Mouse (Mus musculus) thymus, adult 18-20 months (tissue): ENCODE measurements around the gene Olfr71.

Experiments used
- DNase-seq, 2 experiments: peaks; one replicate each; pipeline ENCODE4 v3.0.0; 2022; ENCODE audit warnings: mixed read lengths in 2 of 2

Olfr71 gene

DNA sequence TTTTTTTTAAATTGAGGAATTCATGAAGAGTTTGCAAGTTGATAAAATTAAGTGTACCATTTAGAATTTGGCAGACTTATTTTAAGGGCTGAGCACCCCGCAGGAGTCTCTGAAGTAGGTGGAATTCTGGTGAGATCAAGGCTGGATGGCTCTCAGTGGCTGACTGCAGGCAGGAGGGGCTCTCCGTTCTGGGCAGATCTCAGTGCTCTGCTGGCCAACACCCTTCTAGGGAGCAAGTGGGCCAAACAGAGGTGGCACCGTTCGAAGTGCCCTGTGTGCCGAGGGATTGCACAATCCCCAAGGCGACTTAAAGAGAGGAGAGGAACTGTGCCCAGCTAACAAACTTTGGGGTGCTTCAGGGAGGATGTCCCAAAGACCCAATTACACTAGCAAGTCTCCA lies at the start of gene Olfr71:
Gene Olfr71 (minus strand): TSS at position 387 of the 400 bp plus-strand sequence.
- no peak for DNase-seq

DNA sequence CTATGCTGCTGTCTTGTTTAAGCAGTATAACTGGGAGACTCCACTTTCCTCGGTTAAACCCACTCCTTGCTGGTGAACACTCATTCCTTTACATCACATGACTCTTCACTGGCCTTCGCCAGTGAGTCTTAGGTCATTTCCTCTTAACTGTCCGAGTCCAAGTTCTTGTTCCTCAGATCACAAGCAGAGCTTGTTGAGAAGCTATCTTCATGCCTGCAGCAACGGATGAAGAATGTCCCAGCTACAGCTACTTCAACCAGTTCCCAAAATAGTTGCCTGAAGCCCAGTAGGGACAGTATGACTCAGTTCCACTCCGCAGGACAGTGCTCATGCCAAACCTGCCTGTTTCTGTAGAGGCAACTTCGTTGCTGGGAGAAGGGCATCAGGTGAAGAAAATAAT lies 47.2 kb upstream of the Olfr71 start:
- DNase-seq, result no peak

DNA sequence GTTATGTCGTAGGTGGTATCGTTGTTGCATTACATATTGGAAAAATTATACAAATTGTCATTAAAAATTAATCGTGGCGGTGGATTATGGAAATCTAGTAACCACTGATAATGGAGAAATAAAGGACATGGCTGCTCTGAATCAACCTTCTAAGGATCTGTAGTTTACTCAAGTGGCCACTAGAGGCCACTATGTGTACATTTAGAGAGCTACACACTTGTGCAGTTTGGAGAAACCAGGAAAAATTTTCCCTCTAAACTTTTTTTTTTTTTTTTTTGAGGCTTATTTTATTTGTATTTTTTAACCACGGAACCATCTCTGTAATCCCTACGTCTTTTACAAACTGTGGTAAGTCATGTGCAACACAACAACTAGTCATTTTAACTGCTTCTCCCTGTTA lies 35.1 kb upstream of the Olfr71 start:
- DNase-seq, result no peak

DNA sequence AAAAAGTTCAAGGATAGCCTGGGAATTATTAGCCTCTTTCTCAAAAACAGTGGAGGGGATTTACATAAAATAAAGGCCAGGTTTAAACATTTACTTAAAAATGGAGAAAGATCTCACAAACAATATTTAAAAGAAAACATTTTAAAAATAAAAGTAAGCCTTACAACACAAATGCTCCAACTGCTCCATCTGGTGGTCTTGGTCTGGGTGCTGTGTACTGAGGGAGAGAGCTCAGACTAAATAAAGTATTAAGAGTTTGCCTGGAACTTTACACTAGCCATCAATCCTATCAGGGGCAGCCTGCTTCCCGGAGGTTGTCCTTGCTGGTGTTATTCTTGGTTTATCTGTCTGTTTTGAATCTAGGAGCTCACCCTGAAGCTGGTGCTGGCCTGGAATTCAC lies 33.0 kb upstream of the Olfr71 start:
- DNase-seq, result no peak

DNA sequence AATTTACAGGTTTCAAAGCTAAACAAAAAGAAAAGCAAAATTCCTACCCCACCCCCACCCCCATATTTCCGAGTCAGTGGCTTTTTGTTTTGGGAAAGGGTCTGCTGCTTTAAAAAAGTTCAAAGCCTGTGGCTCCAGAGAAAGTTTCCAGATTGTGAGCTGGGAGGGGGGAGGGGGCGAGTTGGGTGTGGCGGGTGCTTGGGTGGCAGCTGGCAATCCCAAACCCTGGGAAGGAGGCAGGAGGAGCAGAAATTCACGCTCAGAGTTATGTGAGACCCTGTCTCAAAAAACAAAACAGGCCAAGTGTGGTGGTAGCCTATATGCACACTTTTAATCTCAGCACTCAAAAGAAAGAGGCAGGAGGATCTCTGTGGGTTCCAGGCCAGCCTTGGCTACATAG lies 32.6 kb upstream of the Olfr71 start:
- no peak for DNase-seq

DNA sequence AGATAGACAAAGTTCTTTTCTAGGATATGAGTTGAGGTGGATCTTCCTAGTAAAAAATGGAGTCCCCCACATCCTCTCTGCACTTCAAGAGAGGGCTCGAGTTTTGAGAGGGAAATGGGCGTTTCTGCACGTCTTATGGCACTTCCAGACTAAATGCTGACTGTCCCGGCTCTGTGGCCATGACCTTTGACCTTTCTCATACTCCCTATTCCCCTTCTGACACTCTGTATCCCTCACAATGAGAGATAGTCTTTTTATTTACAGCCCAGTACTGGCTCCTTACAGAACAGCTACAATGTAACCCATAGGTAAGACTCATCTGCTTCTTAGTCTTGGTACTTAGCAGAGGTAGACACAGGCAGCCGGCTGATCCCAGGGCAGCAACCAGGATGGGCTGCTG lies 31.5 kb upstream of the Olfr71 start:
- DNase-seq, result no peak

DNA sequence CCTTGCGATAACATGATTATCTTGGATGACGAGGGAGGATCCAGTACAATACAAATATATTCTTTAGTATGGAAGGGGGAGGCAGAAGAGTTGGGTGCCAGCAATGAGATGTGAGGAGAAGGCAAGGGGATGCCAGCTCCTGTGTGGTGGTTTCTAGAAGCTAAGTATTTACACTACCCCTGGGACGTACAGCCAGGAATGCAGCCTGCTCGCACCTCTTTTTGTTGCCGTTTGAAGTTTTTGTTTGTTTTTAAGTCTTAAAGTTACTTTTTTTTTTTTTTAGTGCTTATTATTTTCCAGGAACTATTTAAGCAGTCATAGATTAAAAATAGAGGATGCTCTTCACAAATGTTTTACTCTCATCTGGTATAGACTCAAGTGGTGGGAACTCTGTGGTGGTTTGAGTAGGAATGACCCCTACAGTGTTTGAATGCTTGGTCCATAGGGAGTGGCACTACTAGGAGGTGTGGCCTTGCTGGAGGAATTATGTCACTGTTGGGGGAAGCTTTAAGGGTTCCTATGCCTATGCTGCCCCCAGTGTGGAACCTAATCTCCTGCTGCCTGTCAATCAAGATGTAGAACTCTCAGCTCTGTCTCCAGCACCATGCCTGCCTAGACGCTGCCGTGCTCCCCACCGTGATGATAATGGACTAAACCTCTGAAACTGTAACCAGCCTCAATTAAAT lies 29.1 kb upstream of the Olfr71 start:
- DNase-seq, result no peak

DNA sequence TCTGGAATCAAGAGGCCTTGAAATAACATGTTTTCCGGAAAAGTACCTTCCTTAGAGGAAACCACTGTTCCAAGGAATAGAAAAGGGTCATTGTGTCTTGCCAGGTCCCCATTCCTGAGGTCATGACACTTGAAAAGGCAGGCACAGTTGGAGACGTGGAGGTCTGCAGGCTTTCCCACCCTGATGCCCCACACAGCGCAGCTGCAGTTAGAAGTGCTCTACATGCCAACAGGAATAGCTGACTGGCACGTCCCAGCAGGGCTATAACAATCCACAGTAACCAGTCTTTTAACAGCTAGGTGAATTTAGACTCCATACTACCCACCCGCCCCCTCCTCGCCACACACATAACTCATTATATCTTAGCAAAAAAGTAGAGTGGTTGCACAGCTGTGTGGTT lies 27.1 kb upstream of the Olfr71 start:
- DNase-seq, result no peak

DNA sequence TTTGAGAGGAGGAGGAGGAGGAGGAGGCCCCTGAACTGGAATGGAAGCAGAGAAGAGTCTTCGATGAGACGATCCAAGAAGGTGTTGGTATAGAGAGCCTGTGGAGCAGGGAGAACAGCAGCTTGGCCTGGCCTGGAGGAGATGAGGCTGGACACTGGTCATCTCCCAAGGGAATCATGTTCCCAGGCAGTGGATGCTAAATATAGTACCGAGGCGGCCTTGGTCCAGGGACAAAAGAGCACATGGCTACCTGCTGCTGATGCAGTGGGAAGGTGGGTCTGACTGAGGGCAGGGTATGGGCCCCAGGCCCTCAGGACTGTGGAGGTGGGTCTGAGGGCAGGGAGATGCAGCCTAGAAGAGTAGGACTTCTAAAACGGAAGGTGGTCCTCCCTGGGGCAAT lies 23.1 kb upstream of the Olfr71 start:
- DNase-seq, result no peak

DNA sequence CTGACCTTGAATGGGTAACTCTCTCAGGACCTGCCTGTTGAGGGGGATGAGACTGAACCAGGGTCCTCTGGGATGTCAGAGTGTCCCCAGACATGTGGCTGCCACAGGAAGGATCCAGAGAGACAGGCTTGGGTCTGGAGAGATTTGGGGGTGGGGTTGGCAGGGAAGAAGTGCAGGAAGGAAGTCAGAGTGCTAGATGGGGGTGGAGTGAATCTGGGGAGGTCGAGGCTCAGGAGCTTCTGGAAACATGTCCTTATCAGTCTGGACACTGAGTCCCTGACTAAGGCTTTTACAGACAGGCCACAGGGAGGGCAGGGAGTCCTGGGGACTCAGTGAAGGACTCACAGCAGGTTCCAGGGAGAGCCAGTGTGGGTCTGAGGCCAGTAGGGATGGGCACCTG lies 22.1 kb upstream of the Olfr71 start:
- no peak for DNase-seq

DNA sequence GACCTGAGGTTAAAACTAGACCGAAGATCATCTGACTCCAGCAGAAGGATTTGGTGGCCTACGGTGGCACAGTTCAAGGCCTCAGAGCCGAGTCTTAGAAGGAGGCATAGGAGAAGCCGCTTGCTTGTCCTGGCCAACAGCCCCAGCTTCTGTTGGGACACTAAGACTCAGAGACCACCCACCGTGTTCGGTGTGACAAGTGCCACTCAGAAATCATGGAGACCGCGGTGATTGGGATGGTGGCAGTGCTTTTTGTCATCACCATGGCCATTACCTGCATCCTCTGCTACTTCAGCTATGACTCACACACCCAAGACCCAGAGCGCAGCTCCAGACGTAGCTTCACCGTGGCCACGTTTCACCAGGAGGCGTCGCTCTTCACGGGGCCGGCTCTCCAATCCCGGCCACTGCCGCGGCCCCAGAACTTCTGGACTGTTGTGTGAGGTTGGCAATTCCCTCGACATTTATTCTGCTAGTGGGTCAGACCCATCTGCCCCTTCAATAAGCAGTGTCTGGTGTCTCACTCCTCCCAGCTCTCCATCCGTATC lies 20.8 kb upstream of the Olfr71 start:
- no peak for DNase-seq

DNA sequence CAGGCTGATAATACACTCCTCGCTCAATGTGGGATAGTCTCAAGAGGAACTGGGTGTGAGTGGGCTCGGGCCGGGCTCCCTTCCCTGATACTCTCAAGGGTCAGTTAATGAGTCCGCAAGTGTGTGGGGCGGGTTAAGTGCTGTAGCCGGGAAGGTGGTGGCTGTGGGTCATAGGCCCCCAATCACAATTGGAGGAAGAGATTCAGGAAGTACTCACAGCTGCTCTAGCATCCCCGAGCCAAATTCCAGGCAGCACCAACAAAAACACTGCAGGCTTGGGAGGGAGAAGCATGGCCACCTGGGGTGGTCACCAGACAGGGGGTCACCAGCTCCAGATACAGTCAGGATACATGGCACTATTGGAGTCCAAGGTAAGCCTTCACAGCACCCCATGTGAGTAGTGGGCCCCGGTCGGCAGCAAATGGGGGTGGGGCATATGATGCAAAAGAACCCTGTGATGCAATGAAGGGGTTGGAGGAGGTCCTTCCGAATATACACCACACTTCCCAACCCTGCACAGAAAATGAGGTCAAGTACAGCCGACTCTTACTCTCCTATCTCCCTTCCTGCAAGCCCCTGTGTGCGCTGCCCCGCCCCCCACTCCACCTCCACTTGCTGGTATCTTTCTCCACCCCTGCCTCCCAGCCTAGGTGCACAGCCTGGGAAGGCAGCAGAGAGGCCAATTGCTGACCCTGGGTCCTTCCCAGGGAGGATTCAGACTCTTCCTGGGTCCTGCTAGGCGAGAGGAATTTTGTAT lies 19.9 kb upstream of the Olfr71 start, which contains the start of gene Spaar:
Gene Spaar (plus strand): TSS at position 241 of the 757 bp plus-strand sequence.
- DNase-seq, result no peak

DNA sequence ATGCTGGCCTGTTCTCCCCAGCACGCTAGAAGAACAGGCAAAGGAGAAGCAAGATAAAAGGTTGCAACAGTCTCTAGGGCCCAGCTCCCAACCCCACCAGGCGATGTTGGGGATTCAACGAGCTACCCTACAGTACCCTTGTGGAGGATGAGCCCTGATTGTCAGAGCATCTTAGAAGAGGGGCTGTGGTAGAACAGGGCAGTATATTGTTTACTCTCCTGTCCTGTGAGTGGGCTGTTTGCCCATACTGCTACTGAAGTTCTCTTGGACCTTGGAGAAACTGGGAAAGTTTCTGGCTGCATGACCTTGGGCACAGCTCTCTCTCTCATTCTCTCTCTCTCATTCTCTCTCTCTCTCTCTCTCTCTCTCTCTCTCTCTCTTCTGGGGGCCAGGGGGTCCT lies 19.1 kb upstream of the Olfr71 start:
- no peak for DNase-seq

DNA sequence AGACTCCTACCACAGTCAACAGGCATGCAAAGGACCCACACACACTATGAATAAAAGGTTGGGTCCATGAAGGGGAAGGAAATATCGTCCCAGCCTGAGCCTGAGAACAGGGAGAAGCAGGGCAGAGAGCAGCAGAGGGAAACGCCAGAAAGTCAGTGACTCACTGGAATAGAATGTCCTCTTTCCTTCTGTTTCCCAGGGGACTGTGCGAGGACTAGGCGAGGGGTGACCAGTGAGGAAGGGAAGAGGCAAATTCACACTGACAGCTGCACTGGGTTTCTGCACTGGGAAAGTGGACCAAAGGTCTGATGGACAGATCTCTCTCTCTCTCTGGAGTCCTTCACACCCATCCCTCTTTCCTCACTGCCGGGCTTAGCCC lies 18.5 kb upstream of the Olfr71 start:
- DNase-seq, result no peak

DNA sequence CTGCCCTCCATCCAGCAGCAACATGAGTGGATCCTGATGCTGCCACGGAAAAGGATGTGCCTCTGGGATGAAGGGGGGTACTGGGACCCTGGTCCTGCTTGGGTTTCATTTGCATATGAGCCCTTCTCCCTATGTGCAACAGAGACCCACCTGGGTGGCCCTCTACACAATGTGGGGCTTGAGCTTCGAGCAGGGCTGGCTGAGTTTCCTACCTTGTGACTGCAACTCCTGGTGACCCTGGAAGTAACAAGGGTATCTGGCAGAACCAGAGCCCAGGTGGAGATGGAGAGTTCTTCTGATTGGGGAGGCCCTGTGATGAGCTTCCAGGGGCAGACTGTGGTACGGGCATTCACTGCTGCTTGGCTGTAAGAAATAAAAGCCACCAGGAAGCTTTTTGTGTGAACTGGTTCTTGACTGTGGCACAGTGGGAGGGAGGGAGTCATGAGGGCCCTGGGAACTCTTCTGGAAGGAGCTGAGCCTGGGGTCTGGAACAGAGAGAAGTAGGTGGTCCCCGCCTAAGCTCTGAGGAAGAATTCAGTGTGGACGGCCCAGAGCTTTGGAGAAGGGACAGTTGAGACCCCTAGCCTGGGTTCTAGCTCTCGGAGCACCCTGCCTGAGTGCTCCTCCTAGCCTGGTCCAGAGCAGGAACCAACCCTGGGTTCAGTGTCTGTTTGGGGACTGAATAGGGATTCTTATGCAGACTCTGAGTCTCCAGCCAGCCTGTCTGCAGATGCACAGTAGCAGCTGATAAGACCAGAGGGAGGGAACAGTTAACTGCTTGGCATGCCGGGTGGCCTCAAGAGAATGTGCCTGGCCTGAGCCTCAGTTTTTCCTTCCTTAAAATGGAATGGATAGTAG lies 17.9 kb upstream of the Olfr71 start:
- no peak for DNase-seq

DNA sequence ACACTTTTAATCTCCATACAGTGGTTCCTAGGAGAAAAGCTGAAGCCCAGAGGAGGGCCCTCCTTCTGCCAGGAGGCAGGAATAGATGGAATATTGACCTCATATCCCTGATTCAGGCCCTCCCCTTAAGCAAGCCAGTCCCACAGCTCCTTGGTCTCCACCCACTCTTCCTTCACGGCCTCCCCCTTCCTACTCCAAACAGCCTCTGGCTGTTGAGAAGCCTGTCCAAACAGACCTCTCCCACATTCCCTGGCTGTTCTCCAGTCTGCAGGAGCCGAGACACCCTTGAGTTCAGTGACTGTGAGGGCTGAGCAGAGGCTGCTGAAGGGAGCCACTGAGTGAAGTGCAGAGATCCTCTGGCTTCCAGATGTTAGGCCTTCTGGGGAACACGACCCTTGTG lies 16.9 kb upstream of the Olfr71 start, which contains the start of gene Hrct1:
Gene Hrct1 (plus strand): TSS at position 194 of the 400 bp plus-strand sequence.
- no peak for DNase-seq

DNA sequence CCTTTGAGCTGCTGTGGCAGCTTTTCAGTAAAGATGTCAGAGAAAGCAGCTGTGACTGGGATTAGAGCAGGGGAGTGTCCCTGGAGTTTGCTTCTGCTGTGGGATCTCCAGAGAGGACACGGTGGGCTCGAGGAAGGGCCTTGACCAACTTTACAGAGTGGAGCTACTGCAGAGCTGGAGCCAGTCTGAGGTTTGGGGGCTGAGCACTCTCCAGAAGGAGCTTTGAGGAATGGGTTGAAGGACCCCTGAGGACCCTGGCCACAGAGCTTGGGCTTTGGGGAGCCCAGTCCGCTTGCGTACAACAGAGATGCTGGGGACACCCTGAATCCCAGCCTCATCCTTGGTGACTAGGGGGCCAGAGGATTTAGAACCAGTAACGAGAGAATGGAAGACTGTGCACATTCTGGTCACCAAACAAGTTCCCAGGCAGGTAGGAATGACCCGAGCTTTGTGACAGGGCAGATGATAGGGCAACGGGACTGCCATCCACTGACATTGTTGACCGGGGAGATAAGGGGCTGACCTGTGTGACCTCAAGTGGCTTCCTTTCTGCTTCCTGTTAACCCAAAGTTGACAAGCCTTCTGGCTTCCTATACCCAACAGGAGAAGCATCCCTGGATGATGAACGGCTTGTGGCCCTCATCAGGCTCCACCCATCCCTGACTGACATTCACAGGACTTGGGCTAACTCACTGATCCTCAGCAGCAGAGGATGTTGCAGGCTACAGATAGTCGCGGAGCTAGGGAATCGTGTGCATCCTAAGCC lies 16.4 kb upstream of the Olfr71 start:
- DNase-seq, result no peak

DNA sequence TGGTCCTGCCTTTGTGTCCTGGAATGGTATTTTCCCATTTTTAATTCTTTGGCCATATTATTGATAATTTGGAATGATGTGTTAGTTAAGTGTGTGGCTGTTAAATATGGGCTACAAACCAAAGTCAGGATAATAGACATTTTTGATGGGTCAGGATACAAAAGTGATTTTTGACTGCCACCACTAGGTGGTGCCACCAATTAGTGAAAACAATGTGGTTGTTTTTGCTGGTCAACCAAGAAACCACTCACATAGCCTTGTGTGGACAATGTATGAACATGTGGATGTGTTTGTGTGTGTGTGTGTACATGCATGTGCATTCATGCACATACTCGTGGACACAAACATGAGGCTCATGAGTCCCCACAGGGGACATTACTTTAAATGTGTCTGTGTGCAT lies 14.7 kb upstream of the Olfr71 start:
- DNase-seq, result no peak

DNA sequence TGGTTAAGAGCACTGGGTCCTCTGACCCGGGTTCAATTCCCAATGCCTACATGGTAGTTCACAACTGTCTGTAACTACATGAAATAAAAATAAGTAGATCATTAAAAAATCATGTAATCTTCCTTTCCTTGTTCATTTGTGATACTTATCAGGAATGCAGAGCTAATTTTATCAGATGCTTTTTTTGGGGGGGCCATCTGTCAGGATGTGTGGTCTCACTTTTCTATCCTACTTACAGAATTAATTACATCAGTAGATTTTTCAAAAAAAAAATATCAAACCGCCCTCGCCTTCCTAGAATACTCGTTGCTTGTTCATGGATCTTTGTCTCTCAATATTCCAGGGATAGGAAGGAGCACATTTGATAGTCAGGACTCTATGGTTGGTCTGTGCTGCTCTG lies 12.1 kb upstream of the Olfr71 start:
- no peak for DNase-seq

DNA sequence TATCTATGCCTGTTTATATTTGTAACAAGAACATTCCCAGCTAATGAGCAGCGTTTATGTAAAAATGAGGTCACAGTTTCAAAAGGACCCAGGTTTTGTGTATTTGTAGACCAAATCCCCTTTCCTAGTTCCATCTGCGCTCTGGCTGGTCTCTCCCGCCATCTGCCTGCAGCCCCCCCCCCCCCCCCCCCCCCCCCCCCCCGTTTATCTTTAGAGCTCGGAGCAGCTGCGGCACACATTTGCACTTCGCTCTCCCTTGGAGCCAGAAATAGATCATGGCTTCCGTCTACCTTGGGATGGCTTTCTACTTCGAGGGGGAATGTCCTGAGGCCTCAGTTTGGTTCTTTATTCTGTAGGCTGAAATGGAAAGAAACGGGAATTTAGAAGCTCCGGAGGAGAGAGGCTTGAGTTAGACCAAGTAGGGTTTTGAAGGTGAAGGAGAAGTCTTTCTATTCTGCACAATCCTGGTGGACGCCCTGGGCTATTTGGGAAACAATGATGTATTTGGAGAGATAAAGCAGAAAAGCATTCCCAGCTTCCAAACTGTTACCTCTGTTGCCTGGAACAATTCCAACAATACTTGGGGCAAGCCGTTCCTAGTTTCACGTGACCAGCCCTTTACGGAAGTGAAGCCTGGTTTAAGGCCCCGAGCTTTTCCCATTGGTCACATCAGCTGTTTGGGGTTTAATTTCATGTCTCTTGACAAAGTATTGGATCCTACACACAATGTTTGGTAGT lies 10.6 kb upstream of the Olfr71 start:
- DNase-seq, result no peak

DNA sequence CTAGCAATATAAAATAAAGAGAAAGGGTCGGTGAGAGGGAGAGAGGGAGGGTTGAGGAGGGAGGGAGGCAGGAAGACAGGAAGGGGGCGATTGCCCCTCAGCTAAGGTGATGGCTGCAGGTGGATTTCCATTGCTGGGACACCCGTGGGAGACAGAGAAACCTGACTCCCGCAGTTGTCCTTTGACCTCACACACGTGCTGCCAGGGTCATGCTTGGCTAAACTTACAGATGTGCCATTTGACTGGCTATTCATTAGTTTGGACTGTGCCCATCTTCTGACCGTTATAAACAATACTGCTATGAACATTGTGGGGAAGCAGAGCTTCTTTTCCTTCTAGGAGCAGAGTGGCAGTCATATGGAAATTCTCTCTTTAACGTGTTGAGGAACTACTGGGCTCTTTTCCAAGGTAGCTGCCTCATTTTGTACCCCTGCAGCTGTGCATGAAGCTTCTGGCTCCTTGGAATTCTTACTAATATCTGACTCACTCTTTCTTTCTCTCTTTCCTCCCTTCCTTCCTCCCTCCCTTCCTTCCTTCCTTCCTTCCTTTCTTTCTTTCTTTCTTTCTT lies 3.7 kb upstream of the Olfr71 start:
- no peak for DNase-seq
